Mouse (Mus musculus) heart, postnatal 0 days (tissue): ENCODE measurements around the gene Dennd2c.

Source experiments
- CTCF ChIP-seq: IDR thresholded peaks from 2 replicates; pipeline ENCODE4 v1.5.1; 2016; ENCODE audit warnings: antibody characterized with exemption, control low read depth, low read depth
- EP300 ChIP-seq: IDR thresholded peaks from 2 replicates; pipeline ENCODE4 v1.6.1; 2016; ENCODE audit warnings: antibody characterized with exemption, low read depth

DNA sequence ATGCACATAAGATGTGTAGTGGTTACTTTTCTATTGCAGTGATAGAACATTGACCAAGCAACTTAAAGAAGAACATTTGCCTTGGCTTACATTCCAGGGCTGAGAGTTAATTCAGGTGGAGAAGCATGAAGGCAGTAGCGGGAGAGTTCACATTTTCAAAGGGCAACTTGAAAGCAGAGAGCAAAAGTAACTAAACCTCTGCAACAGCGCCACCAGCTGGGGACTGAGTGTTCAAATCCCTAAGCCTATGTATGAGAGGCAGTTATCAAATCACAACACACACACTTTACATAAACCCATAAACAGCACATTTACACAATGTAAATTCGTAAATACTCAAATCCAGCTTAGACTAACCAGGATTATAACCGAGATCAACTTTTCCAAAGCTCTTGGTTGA is 67.4 kb downstream of the Dennd2c start:
- TF ChIP-seq CTCF (peak; percentile 71), EP300 (no peak)
